Mouse (Mus musculus): ENCODE measurements at regions not wholly inside any gene's neighbourhood (a gene's known extent, or its start where the extent isn't known, plus 50 kb on each side); places are given as distances from the start of the nearest gene placed in this dataset.

DNA sequence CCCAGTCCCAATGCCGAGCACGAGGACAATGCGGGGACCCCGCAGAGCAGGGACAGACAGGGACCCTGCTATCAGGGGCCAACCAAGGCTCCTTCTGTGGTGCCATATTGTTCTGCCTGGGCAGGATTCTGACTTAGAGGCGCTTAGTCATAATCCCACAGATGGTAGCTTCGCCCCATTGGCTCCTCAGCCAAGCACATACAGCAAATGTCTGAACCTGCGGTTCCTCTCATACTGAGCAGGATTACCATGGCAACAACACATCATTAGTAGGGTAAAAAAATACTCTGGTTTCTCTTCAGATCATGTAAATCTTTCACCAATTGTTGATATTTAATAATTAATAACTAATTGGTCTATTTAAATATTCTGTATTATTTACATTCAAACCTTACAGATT, 2140.3 kb upstream of the Cdh20 start:
- peak; percentile 97 for ATAC-seq (replicated peaks)
- no peaks in the 10 kb centered on the region for H3K36me3 ChIP-seq (replicated peaks)

DNA sequence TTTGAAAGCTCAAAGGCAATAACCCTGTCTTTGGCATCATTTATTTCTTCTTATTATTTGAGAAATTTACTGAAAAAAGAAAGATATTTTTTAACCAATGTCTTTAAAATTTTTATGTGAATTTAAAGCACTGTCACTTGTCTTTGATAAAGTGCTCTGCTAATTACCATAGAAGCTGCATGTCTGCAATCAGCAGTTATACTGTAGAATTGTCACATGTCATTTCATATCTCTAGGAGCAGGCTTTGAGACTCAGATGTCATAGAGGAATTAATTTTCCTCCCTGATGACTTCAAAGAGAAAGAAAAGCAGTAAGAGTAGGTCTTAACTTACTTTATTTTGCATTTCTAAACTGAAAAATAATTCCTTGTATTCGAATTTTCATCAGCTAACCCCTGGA, 2123.9 kb upstream of the Cdh20 start:
- no peak for ATAC-seq (replicated peaks)
- no peak overlapping the region for H3K4me3 ChIP-seq
- H3K9me3 ChIP-seq: no peaks in the 10 kb centered on the region
- H3K9ac ChIP-seq: no peak overlapping the region
- H3K27me3 ChIP-seq (replicated peaks): no peaks in the 10 kb centered on the region
- H3K4me2 ChIP-seq: no peak overlapping the region
- H3K27ac ChIP-seq: no peak overlapping the region
- no peaks in the 10 kb centered on the region for H3K4me1 ChIP-seq
- 46% methylated on average over 1 of the region's 1 CpGs for WGBS
- H3K36me3 ChIP-seq (replicated peaks): no peaks in the 10 kb centered on the region

More for the DNA sequence above, 2140.3 kb upstream of the Cdh20 start:
- 77% methylated on average over 7 of the region's 7 CpGs for WGBS
- no peaks in the 10 kb centered on the region for H3K9me3 ChIP-seq
- H3K27me3 ChIP-seq (replicated peaks): no peaks in the 10 kb centered on the region
- H3K4me2 ChIP-seq: no peak overlapping the region
- H3K4me1 ChIP-seq: no peaks in the 10 kb centered on the region
- no peak overlapping the region for H3K9ac ChIP-seq
- H3K4me3 ChIP-seq: no peak overlapping the region
- no peak overlapping the region for H3K27ac ChIP-seq

DNA sequence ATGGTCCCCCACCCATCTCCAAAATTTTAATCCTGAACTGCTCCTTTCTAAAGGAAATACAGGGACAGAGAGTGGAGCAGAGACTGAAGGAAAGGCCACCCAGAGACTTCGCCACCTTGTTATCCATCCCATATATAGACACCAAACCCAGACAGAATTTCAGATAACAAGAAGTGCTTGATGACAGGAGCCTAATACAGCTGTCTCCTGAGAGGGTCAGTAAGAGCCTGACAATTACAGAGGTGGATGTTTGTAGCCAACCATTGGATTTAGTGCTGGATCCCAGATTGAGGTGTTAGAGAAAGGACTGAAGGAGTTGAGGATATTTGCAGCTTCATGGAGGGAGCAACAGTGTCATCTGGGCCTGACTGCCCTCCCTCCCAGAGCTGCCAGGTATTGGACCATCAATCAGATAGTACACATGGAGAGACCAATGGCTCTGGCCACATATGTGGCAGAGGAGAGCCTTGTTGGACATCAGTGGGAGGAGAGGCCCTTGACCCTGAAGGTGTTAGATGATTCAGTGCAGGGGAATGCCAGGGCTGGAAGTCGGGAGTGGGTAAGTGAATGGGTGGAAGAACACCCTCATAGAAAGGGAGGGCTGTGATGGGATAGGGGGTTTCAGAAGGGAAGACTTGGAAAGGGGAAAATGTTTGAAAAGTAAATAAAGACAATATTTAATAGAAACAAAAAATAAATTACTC, 2080.8 kb upstream of the Cdh20 start:
- WGBS: 90% methylated on average over 2 of the region's 2 CpGs
- Histone ChIP-seq H3K9me3 (no peaks in the 10 kb centered on the region), H3K4me3 (no peak overlapping the region)

DNA sequence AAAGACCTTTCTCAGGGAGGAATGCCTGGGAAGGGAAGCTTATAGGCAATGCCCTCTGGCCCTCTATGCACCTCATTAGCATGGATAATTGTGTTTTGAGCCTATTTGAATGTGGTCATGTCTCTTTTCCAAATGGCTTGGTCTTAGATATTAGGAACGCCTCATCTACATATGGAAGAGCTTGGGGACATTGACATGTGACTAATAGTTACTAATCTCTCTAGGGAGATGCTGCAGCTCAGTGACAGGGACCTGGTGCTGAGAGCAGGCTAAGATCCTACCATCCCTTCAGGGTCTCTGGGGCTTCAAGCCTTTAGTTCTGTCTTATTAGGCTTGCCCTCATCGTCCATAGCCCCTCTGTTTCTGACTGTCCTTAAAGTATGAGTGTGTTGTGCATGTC, 2051.9 kb upstream of the Cdh20 start:
- Histone ChIP-seq H3K4me2 (no peak overlapping the region), H3K9ac (no peak overlapping the region), H3K36me3 (replicated peaks) (no peaks in the 10 kb centered on the region), H3K4me3 (no peak overlapping the region), H3K4me1 (no peaks in the 10 kb centered on the region), H3K27me3 (replicated peaks) (no peaks in the 10 kb centered on the region), H3K27ac (no peak overlapping the region), H3K9me3 (0 out of 2 replicates have a peak, but pooled peaks cover 3% of the 10 kb centered on the region)
- no peak for ATAC-seq (replicated peaks)
- WGBS: 71% methylated on average over 2 of the region's 2 CpGs

More for the DNA sequence above, 2080.8 kb upstream of the Cdh20 start:
- H3K36me3 ChIP-seq (replicated peaks): no peaks in the 10 kb centered on the region
- H3K27ac ChIP-seq: no peak overlapping the region
- H3K9ac ChIP-seq: no peak overlapping the region
- H3K4me2 ChIP-seq: no peak overlapping the region
- no peaks in the 10 kb centered on the region for H3K4me1 ChIP-seq
- H3K27me3 ChIP-seq (replicated peaks): no peaks in the 10 kb centered on the region
- no peak for ATAC-seq (replicated peaks)

DNA sequence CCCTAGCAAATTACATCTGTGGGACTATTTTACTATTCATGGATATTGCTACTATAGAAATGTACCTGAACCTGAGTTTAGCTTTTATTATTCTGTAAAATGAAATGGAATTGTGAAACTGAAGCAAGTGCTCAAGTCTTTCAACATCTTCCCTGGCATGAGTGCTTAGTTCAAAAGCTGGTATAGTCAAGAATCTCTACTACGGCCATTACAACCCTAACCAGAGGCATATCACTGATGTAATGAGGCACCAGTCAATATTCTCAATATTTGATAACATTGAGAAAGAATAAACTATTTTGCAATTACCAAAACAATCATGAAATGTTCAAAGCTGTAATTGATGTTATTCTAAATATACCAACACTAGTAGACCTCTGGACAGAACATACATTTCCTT, 2034.3 kb upstream of the Cdh20 start:
- Histone ChIP-seq H3K4me1 (no peaks in the 10 kb centered on the region), H3K36me3 (replicated peaks) (no peaks in the 10 kb centered on the region), H3K27me3 (replicated peaks) (no peaks in the 10 kb centered on the region), H3K9ac (no peak overlapping the region), H3K27ac (no peak overlapping the region), H3K4me2 (no peak overlapping the region), H3K4me3 (no peak overlapping the region), H3K9me3 (no peaks in the 10 kb centered on the region)
- WGBS: 94% methylated on average over 1 of the region's 1 CpGs
- ATAC-seq (replicated peaks): no peak

DNA sequence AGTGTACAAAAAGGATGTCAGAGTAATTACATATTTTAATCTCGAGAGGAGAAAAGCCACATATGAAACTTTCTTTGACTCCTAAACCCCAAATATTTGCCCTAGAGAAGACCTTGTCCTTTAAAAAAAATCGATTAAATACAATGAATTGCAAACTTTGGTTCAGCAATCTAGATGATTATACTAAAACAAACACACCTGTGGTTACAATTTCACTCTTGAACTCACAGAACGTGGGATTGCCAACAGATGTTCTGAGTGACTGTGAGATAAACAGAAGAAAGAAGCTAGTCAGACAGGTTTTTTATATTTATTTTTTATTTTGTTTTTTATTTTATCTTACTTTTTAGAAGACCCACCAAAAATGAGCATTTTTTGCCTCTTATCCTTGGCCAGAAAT, 2032.9 kb upstream of the Cdh20 start:
- Histone ChIP-seq H3K4me1 (no peaks in the 10 kb centered on the region), H3K4me2 (no peak overlapping the region), H3K9me3 (no peaks in the 10 kb centered on the region), H3K27ac (no peak overlapping the region), H3K36me3 (replicated peaks) (no peaks in the 10 kb centered on the region), H3K4me3 (no peak overlapping the region), H3K27me3 (replicated peaks) (no peaks in the 10 kb centered on the region), H3K9ac (no peak overlapping the region)
- 80% methylated on average over 3 of the region's 3 CpGs for WGBS
- no peak for ATAC-seq (replicated peaks)

DNA sequence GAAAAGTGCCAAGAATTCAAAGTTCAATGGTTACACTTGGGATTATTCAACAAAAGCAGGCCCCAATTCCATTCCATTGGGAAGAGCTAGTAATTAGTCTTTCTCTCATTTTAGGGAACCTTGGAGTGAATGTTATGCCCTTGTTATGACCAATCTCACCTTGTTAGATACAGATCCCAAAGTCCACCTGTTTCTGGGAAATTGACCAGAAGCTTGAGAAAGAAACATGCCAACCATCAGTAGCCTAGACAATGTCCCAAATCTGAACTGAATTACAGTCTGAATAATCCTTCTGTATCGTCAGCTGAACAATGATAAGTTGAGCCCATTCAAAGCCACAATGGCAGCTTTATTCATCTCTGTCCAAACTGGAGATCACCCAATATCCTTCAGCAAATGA, 2010.4 kb upstream of the Cdh20 start:
- no peak overlapping the region for H3K27ac ChIP-seq
- no peak for ATAC-seq (replicated peaks)

More for the DNA sequence above, 2010.4 kb upstream of the Cdh20 start:
- H3K36me3 ChIP-seq (replicated peaks): no peaks in the 10 kb centered on the region
- no peak overlapping the region for H3K4me2 ChIP-seq
- H3K9ac ChIP-seq: no peak overlapping the region
- H3K4me3 ChIP-seq: no peak overlapping the region
- no peaks in the 10 kb centered on the region for H3K9me3 ChIP-seq
- H3K4me1 ChIP-seq: no peaks in the 10 kb centered on the region
- WGBS: 67% methylated on average over 1 of the region's 1 CpGs
- H3K27me3 ChIP-seq (replicated peaks): no peaks in the 10 kb centered on the region
